Mouse (Mus musculus) stomach, embryonic 16.5 days (tissue): ENCODE measurements around the gene Dnajb8. TPM values are rescaled to one million over a fixed set of nuclear protein-coding genes. Genes with fewer than 3 reads are reported as not detected.

ENCODE experiments used
- ATAC-seq: fragments of 200-750 bp; cut with Nextera tagmentation; 2 replicates; pipeline ENCODE4 v1.8.0; 2017; ENCODE audit warnings: moderate number of reproducible peaks, moderate TSS enrichment; ENCODE audit not compliant: insufficient read depth, low FRiP score
- H3K27ac ChIP-seq: fragments of 300-500 bp; sonication (generic); 2 replicates; pipeline ENCODE4 v1.5.1; 2014; ENCODE audit warnings: low read length
- H3K27me3 ChIP-seq: fragments of 300-500 bp; sonication (generic); 2 replicates; pipeline ENCODE4 v1.6.1; 2014; ENCODE audit warnings: low read length, control low read depth, mixed read lengths; ENCODE audit not compliant: control insufficient read depth, insufficient read depth
- H3K36me3 ChIP-seq: fragments of 300-500 bp; sonication (generic); 2 replicates; pipeline ENCODE4 v1.6.1; 2014; ENCODE audit warnings: low read length; ENCODE audit not compliant: control insufficient read depth, insufficient read depth
- H3K4me1 ChIP-seq: fragments of 300-500 bp; sonication (generic); 2 replicates; pipeline ENCODE4 v1.6.1; 2014; ENCODE audit warnings: low read length, control low read depth, mixed read lengths; ENCODE audit not compliant: control insufficient read depth, insufficient read depth
- H3K4me2 ChIP-seq: fragments of 300-500 bp; sonication (generic); 2 replicates; pipeline ENCODE4 v1.6.1; 2014; ENCODE audit warnings: low read depth, low read length, mixed read lengths
- H3K4me3 ChIP-seq: fragments of 300-500 bp; sonication (generic); replicated peaks from 2 replicates; pipeline ENCODE4 v1.5.1; 2014; ENCODE audit warnings: mild to moderate bottlenecking, low read length
- H3K9ac ChIP-seq: fragments of 300-500 bp; sonication (generic); 2 replicates; pipeline ENCODE4 v1.6.1; 2014; ENCODE audit warnings: low read length
- H3K9me3 ChIP-seq: fragments of 300-500 bp; sonication (generic); replicated peaks from 2 replicates; pipeline ENCODE4 v1.6.1; 2016; ENCODE audit warnings: low read length, control low read depth; ENCODE audit not compliant: control insufficient read depth
- WGBS: fragments of 180-500 bp; shearing (Covaris S2); extraction: QIAGEN DNeasy Blood & Tissue Kit; methylation state at CpG from one replicate; pipeline ENCODE4 v1.1.7; 2014; 5-methylcytosine and 5-hydroxymethylcytosine counted together
- polyA plus RNA-seq: library from polyadenylated mRNA; unstranded; fragments of >200 nt; fragmentation: Nextera tagmentation; extraction: Ambion mirVana; gene quantifications from 2 replicates; pipeline ENCODE4 v1.2.1, GENCODE M21; 2015

Gene Dnajb8
- polyA plus RNA-seq, 1 experiment from 2014 or later, result not detected

DNA sequence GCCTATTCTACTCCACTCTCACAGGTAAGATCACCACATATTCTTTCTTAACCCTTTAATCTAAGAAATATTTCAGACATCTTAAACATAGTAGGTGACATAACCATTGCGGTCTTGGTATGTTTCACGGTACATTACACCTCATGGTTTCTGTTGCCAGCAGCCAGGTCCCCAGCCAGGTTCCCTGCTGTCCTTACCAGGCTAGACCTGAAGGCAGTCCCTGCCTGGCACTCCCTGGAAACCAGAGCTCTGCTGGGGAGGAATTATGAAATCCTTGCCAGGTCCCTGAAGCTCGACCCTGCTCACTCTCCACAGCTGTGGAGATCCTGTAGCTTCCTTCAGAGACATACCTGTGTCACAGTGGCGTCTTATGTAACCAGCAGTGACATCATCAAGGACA, 5.9 kb upstream of the Dnajb8 start:
- 73% methylated on average over 4 of the region's 4 CpGs for WGBS
- Histone ChIP-seq H3K27me3 (no peaks in the 10 kb centered on the region), H3K9ac (no peak overlapping the region), H3K36me3 (no peaks in the 10 kb centered on the region), H3K9me3 (no peaks in the 10 kb centered on the region; the same call in 1 of the 2 replicates), H3K4me2 (no peak overlapping the region), H3K27ac (no peak overlapping the region), H3K4me3 (no peak overlapping the region), H3K4me1 (no peaks in the 10 kb centered on the region; the same call in 1 of the 2 replicates)
- no peak for ATAC-seq

DNA sequence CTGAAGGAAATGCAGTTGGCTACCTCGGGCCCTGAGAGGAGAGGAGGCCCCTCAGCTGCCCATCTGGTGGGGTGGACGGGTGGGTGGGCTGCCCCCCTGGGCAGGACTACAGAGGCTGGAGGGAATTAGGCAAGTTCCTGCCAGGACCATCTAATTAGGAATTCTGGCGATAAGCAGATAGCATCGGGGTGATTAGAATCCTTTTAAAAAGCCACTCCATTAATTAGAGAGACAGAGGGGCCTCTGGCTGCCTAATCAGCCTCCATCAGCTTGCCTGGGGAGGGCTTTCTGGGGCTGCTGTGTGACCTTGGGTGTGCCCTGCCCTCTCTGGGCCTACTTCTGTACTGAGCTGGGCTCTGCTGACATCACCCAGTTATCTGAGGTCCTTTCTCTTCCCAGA, 3.0 kb upstream of the Dnajb8 start:
- no peaks in the 10 kb centered on the region for H3K36me3 ChIP-seq
- no peak overlapping the region for H3K9ac ChIP-seq
- H3K27me3 ChIP-seq, result no peaks in the 10 kb centered on the region
- no peak overlapping the region for H3K27ac ChIP-seq
- no peak overlapping the region for H3K4me2 ChIP-seq
- H3K4me3 ChIP-seq, result no peak overlapping the region
- 23% methylated on average over 4 of the region's 4 CpGs for WGBS
- H3K9me3 ChIP-seq, result no peaks in the 10 kb centered on the region; the same call in 1 of the 2 replicates
- no peak for ATAC-seq
- no peaks in the 10 kb centered on the region; the same call in 1 of the 2 replicates for H3K4me1 ChIP-seq

DNA sequence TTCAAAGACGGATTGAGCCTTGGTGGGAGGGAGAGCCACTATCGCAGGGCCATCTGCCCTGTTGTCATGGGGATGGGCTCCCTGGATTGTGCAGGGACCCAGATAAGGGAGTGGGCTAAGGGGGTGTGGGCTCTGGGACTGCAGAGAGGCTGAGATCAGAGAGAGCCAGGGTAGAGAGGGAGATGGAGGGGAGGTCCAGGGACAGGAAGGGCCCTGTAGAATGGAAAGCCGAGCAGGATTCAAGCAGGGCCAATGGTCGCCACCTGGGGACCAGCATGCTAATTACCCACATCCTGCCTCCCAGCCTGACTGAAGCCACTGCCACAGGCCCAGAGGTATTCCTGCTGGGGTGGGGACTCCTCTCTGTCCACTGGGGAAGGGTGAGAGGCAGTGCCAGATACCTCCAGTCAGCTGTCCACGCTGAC, 4.5 kb downstream of the Dnajb8 start:
- no peaks in the 10 kb centered on the region for H3K9me3 ChIP-seq
- WGBS, result 31% methylated on average over 5 of the region's 5 CpGs
- H3K4me1 ChIP-seq, result no peaks in the 10 kb centered on the region
- no peak overlapping the region for H3K4me2 ChIP-seq
- ATAC-seq, result no peak
- H3K27me3 ChIP-seq, result no peaks in the 10 kb centered on the region
- H3K36me3 ChIP-seq, result no peaks in the 10 kb centered on the region
- H3K4me3 ChIP-seq, result no peak overlapping the region
- H3K9ac ChIP-seq, result no peak overlapping the region
- no peak overlapping the region for H3K27ac ChIP-seq

DNA sequence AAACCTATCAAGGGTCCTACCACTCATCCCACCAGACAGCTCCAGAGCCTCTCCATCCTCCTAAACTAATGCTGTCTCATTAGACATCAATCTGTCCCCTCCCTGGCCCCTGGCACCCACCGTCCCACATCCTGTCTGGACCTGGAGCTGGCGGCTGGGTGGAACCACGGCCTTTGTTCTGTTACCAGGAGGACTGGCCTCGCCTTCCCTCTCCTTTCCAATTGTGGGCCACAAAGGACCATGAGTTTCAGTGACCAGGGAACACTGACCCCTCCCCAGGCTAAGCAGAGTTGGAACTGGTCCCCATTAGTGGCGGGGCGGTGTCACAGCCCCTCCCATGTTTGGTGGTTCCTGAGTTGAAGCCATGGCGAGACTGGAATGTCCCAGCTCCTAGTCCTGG, 5.5 kb downstream of the Dnajb8 start:
- H3K27me3 ChIP-seq, result no peaks in the 10 kb centered on the region
- 56% methylated on average over 7 of the region's 7 CpGs for WGBS
- no peak for ATAC-seq
- no peak overlapping the region for H3K4me2 ChIP-seq
- H3K9ac ChIP-seq, result no peak overlapping the region
- H3K4me3 ChIP-seq, result no peak overlapping the region
- H3K27ac ChIP-seq, result no peak overlapping the region
- H3K9me3 ChIP-seq, result no peaks in the 10 kb centered on the region
- no peaks in the 10 kb centered on the region for H3K36me3 ChIP-seq
- H3K4me1 ChIP-seq, result no peaks in the 10 kb centered on the region

DNA sequence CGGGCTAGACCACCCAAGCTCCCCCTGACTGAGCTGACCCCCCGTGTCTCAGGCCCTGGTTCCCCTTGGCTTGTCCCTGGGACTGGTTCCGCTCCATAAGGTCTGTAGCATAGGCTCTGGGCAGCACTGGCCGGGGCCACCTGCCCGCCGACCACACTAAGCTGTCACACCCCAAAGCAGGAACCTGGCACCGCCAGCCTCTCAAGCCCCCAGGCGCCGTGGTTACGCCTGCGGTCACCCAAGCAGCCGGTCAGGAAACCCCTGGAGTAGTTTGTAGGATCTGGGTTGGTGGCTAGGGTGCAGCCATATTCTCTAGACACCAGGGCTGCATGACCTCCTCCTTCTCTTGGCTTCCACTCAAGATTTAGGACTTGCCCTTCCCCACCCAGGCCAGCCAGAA, 7.2 kb downstream of the Dnajb8 start:
- WGBS, result 84% methylated on average over 12 of the region's 12 CpGs
- no peak overlapping the region for H3K4me3 ChIP-seq
- H3K4me2 ChIP-seq, result no peak overlapping the region
- 0 out of 2 replicates have a peak, but pooled peaks cover 5% of the 10 kb centered on the region for H3K4me1 ChIP-seq
- no peak overlapping the region for H3K9ac ChIP-seq
- H3K36me3 ChIP-seq, result no peaks in the 10 kb centered on the region
- no peak for ATAC-seq
- no peaks in the 10 kb centered on the region for H3K27me3 ChIP-seq
- H3K27ac ChIP-seq, result no peak overlapping the region
- no peaks in the 10 kb centered on the region for H3K9me3 ChIP-seq

DNA sequence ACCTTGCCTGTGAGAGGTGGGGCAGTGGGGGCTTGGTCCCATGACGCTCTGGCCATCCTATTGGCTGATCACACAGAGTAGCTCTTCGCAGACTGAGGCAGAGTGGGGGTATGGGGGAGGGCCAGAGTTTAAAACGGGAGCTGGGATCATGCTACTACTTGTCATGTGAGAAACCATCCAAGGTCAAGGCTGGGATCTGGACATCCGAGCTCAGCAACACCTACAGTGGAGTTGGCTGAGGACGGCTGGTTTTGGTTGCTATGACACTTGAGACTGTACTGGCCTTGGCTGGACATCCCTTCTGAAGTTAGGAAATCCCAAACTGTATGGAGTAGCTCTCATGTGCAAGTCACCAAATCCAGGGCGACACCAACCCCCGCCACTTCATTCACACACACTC, 9.8 kb downstream of the Dnajb8 start:
- 71% methylated on average over 7 of the region's 7 CpGs for WGBS
- Histone ChIP-seq H3K9ac (no peak overlapping the region), H3K4me1 (peaks cover 16% of the 10 kb centered on the region), H3K27ac (no peak overlapping the region), H3K9me3 (no peaks in the 10 kb centered on the region), H3K27me3 (no peaks in the 10 kb centered on the region), H3K4me2 (no peak overlapping the region), H3K36me3 (no peaks in the 10 kb centered on the region), H3K4me3 (no peak overlapping the region)
- ATAC-seq, result no peak

DNA sequence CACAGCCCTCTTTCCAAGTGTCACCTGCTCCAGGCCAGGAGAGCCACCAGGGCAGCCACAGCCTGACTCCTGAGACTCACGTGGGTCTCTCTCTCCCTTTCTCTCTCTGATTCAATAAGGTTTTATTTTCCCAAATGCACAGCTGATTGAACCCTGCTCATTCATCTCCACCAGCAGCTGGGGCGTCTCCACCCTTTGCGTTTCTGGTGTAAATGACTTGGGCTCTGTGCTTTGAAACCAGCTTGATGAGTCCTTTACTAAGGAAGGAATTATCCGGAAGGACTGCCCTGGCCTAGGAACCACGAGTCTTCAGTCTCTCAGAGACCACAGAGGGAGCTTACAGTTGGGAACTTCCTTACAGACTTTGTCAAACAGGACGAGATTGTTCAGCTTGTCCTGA, 10.2 kb downstream of the Dnajb8 start:
- no peaks in the 10 kb centered on the region for H3K27me3 ChIP-seq
- 46% methylated on average over 6 of the region's 6 CpGs for WGBS
- H3K4me1 ChIP-seq, result peaks cover 16% of the 10 kb centered on the region

DNA sequence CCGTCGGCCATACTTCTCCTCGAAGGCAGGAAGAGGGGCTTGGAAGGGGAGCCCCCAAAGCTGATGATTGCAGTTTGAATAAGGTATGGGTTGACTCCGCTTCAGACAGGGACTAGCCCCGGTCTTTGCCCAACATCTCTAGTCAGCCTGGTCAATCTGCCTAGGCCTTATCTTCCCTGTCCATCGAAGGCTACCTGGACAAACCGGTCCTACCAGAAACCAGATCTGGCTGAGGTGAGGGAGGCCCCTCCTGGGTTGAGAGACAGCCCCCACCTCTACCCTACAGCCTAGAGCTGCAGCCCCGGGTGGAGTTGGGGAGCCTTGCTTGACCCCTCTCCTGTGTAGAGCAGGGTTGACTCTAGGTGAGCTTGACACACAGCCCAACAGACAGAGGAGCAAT, 11.9 kb downstream of the Dnajb8 start:
- Histone ChIP-seq H3K27ac (no peak overlapping the region), H3K4me2 (no peak overlapping the region), H3K36me3 (no peaks in the 10 kb centered on the region), H3K9me3 (no peaks in the 10 kb centered on the region), H3K4me3 (no peak overlapping the region), H3K9ac (no peak overlapping the region), H3K4me1 (peaks cover 16% of the 10 kb centered on the region), H3K27me3 (no peaks in the 10 kb centered on the region)
- 58% methylated on average over 8 of the region's 8 CpGs for WGBS
- ATAC-seq, result peak; percentile 47; the same call in 1 of the 2 replicates

More for the DNA sequence above, 10.2 kb downstream of the Dnajb8 start:
- H3K4me3 ChIP-seq, result no peak overlapping the region
- H3K27ac ChIP-seq, result no peak overlapping the region
- no peaks in the 10 kb centered on the region for H3K36me3 ChIP-seq
- ATAC-seq, result no peak
- no peaks in the 10 kb centered on the region for H3K9me3 ChIP-seq
- H3K4me2 ChIP-seq, result no peak overlapping the region
- H3K9ac ChIP-seq, result no peak overlapping the region

DNA sequence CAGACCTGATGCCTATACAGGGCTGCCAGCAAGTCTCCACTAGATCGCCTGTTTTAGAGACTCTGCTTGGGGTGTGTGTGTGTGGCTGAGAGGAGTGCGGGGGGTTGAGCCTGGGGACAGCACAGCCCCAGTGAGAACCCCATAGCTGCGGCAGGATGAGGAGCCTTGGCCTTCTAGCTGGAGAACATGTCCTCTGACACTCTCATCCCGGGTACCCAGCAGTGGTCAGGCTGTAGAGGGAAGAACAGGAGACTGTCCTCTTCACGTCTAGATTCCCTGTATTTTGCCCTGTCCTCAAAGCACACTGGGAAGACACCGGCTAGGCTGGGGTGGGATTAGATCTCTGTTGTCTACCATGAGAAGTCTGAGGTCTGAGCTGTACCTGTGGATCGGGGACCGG, 13.4 kb downstream of the Dnajb8 start:
- Histone ChIP-seq H3K4me3 (no peak overlapping the region), H3K9me3 (no peaks in the 10 kb centered on the region), H3K4me1 (peaks cover 16% of the 10 kb centered on the region), H3K4me2 (no peak overlapping the region), H3K9ac (no peak overlapping the region), H3K27me3 (no peaks in the 10 kb centered on the region), H3K36me3 (no peaks in the 10 kb centered on the region), H3K27ac (no peak overlapping the region)
- ATAC-seq, result no peak
- WGBS, result 33% methylated on average over 8 of the region's 8 CpGs

DNA sequence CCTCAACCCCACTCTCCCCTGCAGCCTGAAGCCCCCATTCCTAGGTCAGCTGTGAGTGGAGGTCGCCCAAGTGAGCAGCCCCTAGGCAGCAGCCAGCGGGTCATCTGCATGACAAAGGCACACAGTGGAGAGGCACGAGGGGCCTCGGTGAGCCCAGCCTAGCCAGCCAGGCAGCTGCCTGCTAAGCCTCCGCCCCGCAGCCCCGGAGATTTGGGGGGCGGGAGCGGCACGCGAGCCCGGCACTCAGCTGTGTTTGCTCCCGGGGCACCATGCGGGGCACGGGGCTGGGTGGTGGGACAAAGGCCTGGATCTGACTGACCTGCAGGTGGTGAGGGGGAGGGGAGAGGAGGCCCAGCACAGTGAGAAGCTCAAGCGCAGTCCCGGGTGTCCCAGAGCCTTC, 13.9 kb downstream of the Dnajb8 start:
- H3K4me3 ChIP-seq, result no peak overlapping the region
- H3K4me2 ChIP-seq, result peak overlapping the region; percentile 27
- no peak overlapping the region for H3K27ac ChIP-seq
- WGBS, result 3% methylated on average over 17 of the region's 17 CpGs
- H3K4me1 ChIP-seq, result peaks cover 16% of the 10 kb centered on the region
- H3K9me3 ChIP-seq, result no peaks in the 10 kb centered on the region
- ATAC-seq, result no peak
- no peaks in the 10 kb centered on the region for H3K27me3 ChIP-seq
- no peaks in the 10 kb centered on the region for H3K36me3 ChIP-seq
- H3K9ac ChIP-seq, result 0 out of 2 replicates have a peak overlapping the region, but pooled peaks have one; percentile 16
